Mouse (Mus musculus) adrenal gland, adult 8-10 months (tissue): ENCODE results near the gene Noxa1. TPM values are rescaled to one million over a fixed set of nuclear protein-coding genes. Genes with fewer than 3 reads are reported as not detected.

Experiments used
- DNase-seq: peaks from one replicate; pipeline ENCODE4 v3.0.0; 2022
- total RNA-seq, 4 experiments: library from RNA; stranded (reverse); gene quantifications; 2 replicates each; pipeline ENCODE4 v1.2.4; 2022

Gene Noxa1
- total RNA-seq, 4 experiments from 2014 or later: not detected

GRCm38 (mm10) chr2:25098005-25098615, 3.2 kb upstream of the Noxa1 start:
- no peak for DNase-seq

GRCm38 (mm10) chr2:25094785-25095108, 202 bp downstream of the Noxa1 start:
- DNase-seq: no peak

GRCm38 (mm10) chr2:25088636-25089035, 6.3 kb downstream of the Noxa1 start:
- DNase-seq: no peak

GRCm38 (mm10) chr2:25087842-25088241, 7.1 kb downstream of the Noxa1 start:
- no peak for DNase-seq

- DNase-seq: no peak
Measured at GRCm38 (mm10) chr2:25085571-25085970, 9.4 kb downstream of the Noxa1 start.

GRCm38 (mm10) chr2:25083697-25084096, 11.3 kb downstream of the Noxa1 start:
- DNase-seq: no peak

- DNase-seq: no peak
Measured at GRCm38 (mm10) chr2:25080076-25080475, 14.9 kb downstream of the Noxa1 start, which contains the start of gene Entpd8. Entpd8 (plus strand) TSS chr2:25080304.

GRCm38 (mm10) chr2:25078967-25079366, 16.0 kb downstream of the Noxa1 start:
- DNase-seq: no peak

GRCm38 (mm10) chr2:25075506-25075905, 19.4 kb downstream of the Noxa1 start:
- no peak for DNase-seq

GRCm38 (mm10) chr2:25072398-25072797, 22.6 kb downstream of the Noxa1 start:
- DNase-seq: no peak

- DNase-seq: no peak
Measured at GRCm38 (mm10) chr2:25069537-25069936, 25.4 kb downstream of the Noxa1 start.

GRCm38 (mm10) chr2:25066552-25066951, 28.4 kb downstream of the Noxa1 start:
- no peak for DNase-seq

GRCm38 (mm10) chr2:25065537-25065936, 29.4 kb downstream of the Noxa1 start:
- no peak for DNase-seq

- no peak for DNase-seq
Measured at GRCm38 (mm10) chr2:25064285-25064684, 30.7 kb downstream of the Noxa1 start.

GRCm38 (mm10) chr2:25063523-25063922, 31.4 kb downstream of the Noxa1 start:
- no peak for DNase-seq

GRCm38 (mm10) chr2:25058926-25059325, 36.0 kb downstream of the Noxa1 start:
- no peak for DNase-seq

GRCm38 (mm10) chr2:25055409-25056155, 39.4 kb downstream of the Noxa1 start:
- no peak for DNase-seq

GRCm38 (mm10) chr2:25055068-25055405, 39.9 kb downstream of the Noxa1 start:
- no peak for DNase-seq

GRCm38 (mm10) chr2:25054221-25055067, 40.5 kb downstream of the Noxa1 start, which contains the start of gene Nsmf:
Nsmf (plus strand) TSS chr2:25054355.
- peak; percentile 80 for DNase-seq

GRCm38 (mm10) chr2:25053101-25053500, 41.8 kb downstream of the Noxa1 start:
- DNase-seq: no peak

- DNase-seq: no peak
Measured at GRCm38 (mm10) chr2:25051450-25051849, 43.5 kb downstream of the Noxa1 start.

GRCm38 (mm10) chr2:25050921-25051320, 44.0 kb downstream of the Noxa1 start:
- no peak for DNase-seq

- DNase-seq: no peak
Measured at GRCm38 (mm10) chr2:25040089-25040488, 54.9 kb downstream of the Noxa1 start.
